Mouse (Mus musculus) kidney, adult 2 months (tissue): ENCODE results near the gene Gm10306. TPM values are rescaled to one million over a fixed set of nuclear protein-coding genes. Genes with fewer than 3 reads are reported as not detected.

Experiments
- DNase-seq: peaks from one replicate; pipeline ENCODE4 v3.0.0; 2021
- H3K27ac ChIP-seq: fragments of 200-500 bp; 2 replicates; pipeline ENCODE4 v1.5.1; 2012; ENCODE audit warnings: low read depth, low read length, control low read depth, inconsistent platforms; ENCODE audit not compliant: insufficient read depth
- H3K27me3 ChIP-seq: fragments of 200-500 bp; replicated peaks from 2 replicates; pipeline ENCODE4 v1.6.1; 2012; ENCODE audit warnings: mild to moderate bottlenecking, moderate library complexity, low read length, inconsistent platforms; ENCODE audit not compliant: control insufficient read depth, insufficient read depth
- H3K36me3 ChIP-seq: fragments of 200-500 bp; 2 replicates; pipeline ENCODE4 v1.6.1; 2012; ENCODE audit warnings: mild to moderate bottlenecking, moderate library complexity, low read length, inconsistent platforms; ENCODE audit not compliant: control insufficient read depth, insufficient read depth
- H3K4me1 ChIP-seq: fragments of 200-500 bp; 2 replicates; pipeline ENCODE4 v1.6.1; 2011; ENCODE audit warnings: low read length; ENCODE audit not compliant: control insufficient read depth, insufficient read depth
- H3K4me3 ChIP-seq: fragments of 200-500 bp; 2 replicates; pipeline ENCODE4 v1.5.1; 2011; ENCODE audit warnings: mild to moderate bottlenecking, low read depth, low read length, control low read depth; ENCODE audit not compliant: insufficient read depth
- CTCF ChIP-seq: fragments of 200-500 bp; conservative IDR thresholded peaks from 2 replicates; pipeline ENCODE4 v1.5.1; 2011; ENCODE audit warnings: low read depth, mild to moderate bottlenecking, control low read depth, low read length, moderate library complexity, mixed read lengths; ENCODE audit not compliant: insufficient read depth, insufficient read length
- POLR2A ChIP-seq: fragments of 200-500 bp; IDR thresholded peaks from one replicate; pipeline ENCODE4 v1.6.1; 2011; ENCODE audit warnings: low read depth, low read length, control low read depth
- WGBS: fragments of 180-500 bp; shearing (Covaris S2); methylation state at CpG from one replicate; pipeline ENCODE4 v1.1.7; 2018; 5-methylcytosine and 5-hydroxymethylcytosine counted together
- polyA plus RNA-seq: library from polyadenylated mRNA; depleted of rRNA; stranded (reverse); fragments of >200 nt; gene quantifications from 2 replicates; pipeline ENCODE4 v1.2.3, GENCODE M21; 2012

Gene Gm10306
- polyA plus RNA-seq, 1 experiment: not detected

- no peaks in the 10 kb centered on the region for H3K27me3 ChIP-seq
- TF ChIP-seq POLR2A: no peak
- TF ChIP-seq CTCF: no peak
- DNase-seq: peak; percentile 67
- no peak overlapping the region for H3K4me3 ChIP-seq
- peaks cover 6% of the 10 kb centered on the region for H3K36me3 ChIP-seq
- 75% methylated on average over 4 of the region's 4 CpGs for WGBS
- no peak overlapping the region for H3K27ac ChIP-seq
- no peaks in the 10 kb centered on the region; the same call in 1 of the 2 replicates for H3K4me1 ChIP-seq
Measured at GRCm38 (mm10) chr4:94572677-94573076, 16.3 kb downstream of the Gm10306 start.

- Histone ChIP-seq H3K36me3 (no peaks in the 10 kb centered on the region), H3K4me1 (peaks cover 7% of the 10 kb centered on the region), H3K27me3 (no peaks in the 10 kb centered on the region), H3K4me3 (no peak overlapping the region), H3K27ac (no peak overlapping the region)
- peak; percentile 22 for DNase-seq
- 67% methylated on average over 4 of the region's 4 CpGs for WGBS
- TF ChIP-seq POLR2A (no peak), CTCF (no peak)
Measured at GRCm38 (mm10) chr4:94591765-94592381, 35.5 kb downstream of the Gm10306 start.

GRCm38 (mm10) chr4:94592709-94593108 is 36.4 kb downstream of the Gm10306 start:
- no peak for DNase-seq
- H3K4me1 ChIP-seq: peaks cover 7% of the 10 kb centered on the region
- no peak overlapping the region for H3K27ac ChIP-seq
- no peaks in the 10 kb centered on the region for H3K27me3 ChIP-seq
- no peak overlapping the region for H3K4me3 ChIP-seq
- TF ChIP-seq POLR2A: no peak
- TF ChIP-seq CTCF: no peak
- no peaks in the 10 kb centered on the region for H3K36me3 ChIP-seq

GRCm38 (mm10) chr4:94601395-94601794 is 45.0 kb downstream of the Gm10306 start:
- Histone ChIP-seq H3K27me3 (no peaks in the 10 kb centered on the region), H3K4me3 (no peak overlapping the region), H3K27ac (no peak overlapping the region), H3K36me3 (no peaks in the 10 kb centered on the region), H3K4me1 (peaks cover 4% of the 10 kb centered on the region; the same call in 1 of the 2 replicates)
- no peak for DNase-seq
- TF ChIP-seq POLR2A: no peak
- TF ChIP-seq CTCF: no peak
- WGBS: 72% methylated on average over 4 of the region's 4 CpGs

GRCm38 (mm10) chr4:94602496-94603030 is 46.2 kb downstream of the Gm10306 start:
- Histone ChIP-seq H3K36me3 (no peaks in the 10 kb centered on the region), H3K27ac (peak overlapping the region; percentile 65), H3K4me3 (peak overlapping the region; percentile 96), H3K27me3 (no peaks in the 10 kb centered on the region), H3K4me1 (peaks cover 4% of the 10 kb centered on the region; the same call in 1 of the 2 replicates)
- no peak for TF ChIP-seq CTCF
- TF ChIP-seq POLR2A: no peak
- under 1% methylated on average over 33 of the region's 33 CpGs for WGBS
- no peak for DNase-seq

- TF ChIP-seq CTCF (no peak), POLR2A (peak; percentile 46)
- peak within 1 kb of the TSS; percentile 96 for H3K4me3 ChIP-seq
- WGBS: under 1% methylated on average over 61 of the region's 61 CpGs
- peaks cover 4% of the 10 kb centered on the region; the same call in 1 of the 2 replicates for H3K4me1 ChIP-seq
- DNase-seq: peak; percentile 96
- H3K27me3 ChIP-seq: no peaks in the 10 kb centered on the region
- no peaks in the 10 kb centered on the region for H3K36me3 ChIP-seq
- H3K27ac ChIP-seq: peak within 1 kb of the TSS; percentile 96
Measured at GRCm38 (mm10) chr4:94603031-94603629, 46.8 kb downstream of the Gm10306 start, which contains the start of gene Plaa. TSS of gene Plaa (minus strand) at chr4:94603244.

- H3K27ac ChIP-seq: peak overlapping the region; percentile 16; the same call in 1 of the 2 replicates
- WGBS: 83% methylated on average over 2 of the region's 2 CpGs
- peaks cover 4% of the 10 kb centered on the region; the same call in 1 of the 2 replicates for H3K4me1 ChIP-seq
- no peaks in the 10 kb centered on the region for H3K27me3 ChIP-seq
- H3K4me3 ChIP-seq: no peak overlapping the region
- H3K36me3 ChIP-seq: no peaks in the 10 kb centered on the region
- TF ChIP-seq CTCF (no peak), POLR2A (no peak)
- DNase-seq: no peak
Measured at GRCm38 (mm10) chr4:94604452-94605019, 48.2 kb downstream of the Gm10306 start.
